Mouse (Mus musculus): ENCODE measurements around the gene Fbxo46. TPM values are rescaled to one million over a fixed set of nuclear protein-coding genes. Genes with fewer than 3 reads are reported as not detected.
A peak's percentile ranks its signal among the peaks of the same experiment; 100 is the strongest.

The Fbxo46 gene
- total and polyA plus RNA-seq, 2 experiments from 2014 or later = 9.9 to 20.6 TPM

DNA sequence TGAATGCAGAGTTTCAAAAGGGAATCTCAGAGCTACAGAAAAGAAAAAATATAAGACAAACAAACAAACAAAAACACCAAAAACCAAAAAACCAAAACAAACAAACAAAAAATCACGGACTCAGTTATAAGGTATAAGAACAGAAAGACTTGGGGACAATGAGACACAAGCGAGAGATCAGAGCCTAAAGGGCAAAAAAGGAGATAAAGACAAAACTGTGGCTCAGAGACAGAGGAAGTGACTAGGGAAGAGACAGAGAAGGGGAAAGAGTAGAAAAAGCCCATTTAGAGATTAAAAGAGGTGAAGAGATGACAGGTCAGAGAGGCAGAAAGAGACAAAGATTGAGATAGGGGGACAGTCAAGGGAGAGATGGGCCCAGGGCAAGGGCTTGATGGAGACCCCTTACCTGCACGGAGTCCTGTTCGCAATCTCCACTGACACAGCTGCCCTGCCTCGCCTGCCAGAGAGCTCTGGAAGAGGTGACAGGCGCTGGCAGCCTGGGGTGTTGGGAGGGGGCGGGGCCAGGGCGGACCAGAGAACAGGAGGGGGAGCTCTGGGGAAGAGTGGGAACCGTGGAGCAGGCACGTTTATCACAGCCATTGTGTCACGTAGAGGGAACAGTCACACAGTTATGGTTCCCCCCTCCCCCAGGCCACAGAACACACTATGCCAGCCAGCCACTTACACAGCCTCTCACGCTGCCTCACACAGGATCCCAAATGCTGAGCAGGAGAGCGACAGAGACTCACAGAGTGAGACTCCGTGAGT, 46.2 kb downstream of the Fbxo46 start, which contains the start of gene Gipr:
Gene Gipr, minus strand, starts transcription at position 472 of the 768 bp plus-strand sequence.
- H3K9ac ChIP-seq (replicated peaks; ENCODE audit: low read length, poor library complexity, severe bottlenecking) = no peak within 1 kb of the TSS
- peak within 1 kb of the TSS; percentile 20 for H3K4me2 ChIP-seq (ENCODE audit: low read depth, low read length, poor library complexity, severe bottlenecking)
- WGBS = 16% methylated on average over 14 of the region's 14 CpGs
- H3K4me1 ChIP-seq (ENCODE audit: insufficient read depth, low read length) = peaks cover 3% of the 10 kb centered on the region; the same call in 1 of the 2 replicates
- no peak for TF ChIP-seq CTCF (IDR thresholded peaks at IDR 0.05)
- H3K36me3 ChIP-seq (ENCODE audit: insufficient read depth, low read length) = no peaks in the 10 kb centered on the region
- no peaks in the 10 kb centered on the region for H3K9me3 ChIP-seq (ENCODE audit: low read length)
- ATAC-seq (ENCODE audit: low FRiP score) = no peak
- no peak within 1 kb of the TSS for H3K27ac ChIP-seq (ENCODE audit: low read depth, low read length)
- H3K4me3 ChIP-seq (ENCODE audit: low read depth, low read length) = no peak within 1 kb of the TSS
- H3K27me3 ChIP-seq (ENCODE audit: insufficient read depth, low read length) = peaks cover 9% of the 10 kb centered on the region; the same call in 1 of the 2 replicates
- DNase-seq (ENCODE audit: low spot score) = no peak

DNA sequence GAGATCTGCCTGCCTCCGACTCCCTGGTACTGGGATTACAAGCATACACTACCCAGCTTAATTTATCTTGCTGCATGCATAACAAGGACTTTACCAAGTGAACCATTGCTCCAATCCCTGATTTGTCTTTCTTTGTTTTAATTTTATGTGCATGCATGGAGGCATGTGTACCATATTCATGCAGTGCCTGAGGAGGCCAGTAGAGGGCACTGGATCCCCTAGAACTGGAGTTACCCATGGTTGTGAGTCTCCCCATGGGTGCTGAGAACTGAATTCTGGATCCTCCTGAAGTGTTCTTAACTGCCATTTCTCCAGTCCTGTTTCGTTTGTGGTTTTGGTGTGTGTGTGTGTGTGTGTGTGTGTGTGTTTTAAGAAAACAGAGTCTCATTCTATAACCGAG, 47.3 kb downstream of the Fbxo46 start:
- Histone ChIP-seq H3K4me3 (ENCODE audit: low read depth, low read length) (no peak overlapping the region), H3K27me3 (ENCODE audit: insufficient read depth, low read length) (peaks cover 9% of the 10 kb centered on the region; the same call in 1 of the 2 replicates), H3K4me1 (ENCODE audit: insufficient read depth, low read length) (peaks cover 3% of the 10 kb centered on the region; the same call in 1 of the 2 replicates), H3K9ac (replicated peaks; ENCODE audit: low read length, poor library complexity, severe bottlenecking) (no peak overlapping the region), H3K9me3 (ENCODE audit: low read length) (no peaks in the 10 kb centered on the region), H3K27ac (ENCODE audit: low read depth, low read length) (no peak overlapping the region), H3K4me2 (ENCODE audit: low read depth, low read length, poor library complexity, severe bottlenecking) (no peak overlapping the region), H3K36me3 (ENCODE audit: insufficient read depth, low read length) (no peaks in the 10 kb centered on the region)
- no peak for ATAC-seq (ENCODE audit: low FRiP score)
- peak; percentile 43; the same call in 1 of the 2 replicates for TF ChIP-seq CTCF (IDR thresholded peaks at IDR 0.05)
- WGBS = 90% methylated on average over 3 of the region's 3 CpGs
- no peak for DNase-seq (ENCODE audit: low spot score)

DNA sequence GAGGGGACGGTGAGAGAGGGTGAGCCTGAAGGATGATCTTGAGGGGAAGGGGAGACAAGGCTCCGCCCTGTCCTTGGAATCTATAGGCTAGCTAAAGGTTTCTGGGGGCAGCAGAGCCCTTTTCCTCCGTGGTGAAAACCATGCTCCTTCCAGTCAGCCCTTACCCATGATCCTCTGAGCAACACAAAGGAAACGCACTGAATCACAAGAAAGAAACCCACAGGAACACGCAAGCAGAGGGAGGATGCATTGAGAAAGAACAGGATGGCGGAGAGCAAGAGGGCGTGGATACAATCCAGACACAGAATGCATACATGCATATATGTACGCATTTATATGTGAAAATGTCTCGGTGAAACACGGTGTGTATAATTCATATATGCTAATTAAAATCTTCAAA, 49.8 kb downstream of the Fbxo46 start:
- Histone ChIP-seq H3K4me1 (ENCODE audit: insufficient read depth, low read length) (peaks cover 3% of the 10 kb centered on the region; the same call in 1 of the 2 replicates), H3K27ac (ENCODE audit: low read depth, low read length) (0 out of 2 replicates have a peak overlapping the region, but pooled peaks have one; percentile 32), H3K27me3 (ENCODE audit: insufficient read depth, low read length) (peaks cover 3% of the 10 kb centered on the region; the same call in 1 of the 2 replicates), H3K36me3 (ENCODE audit: insufficient read depth, low read length) (no peaks in the 10 kb centered on the region), H3K4me3 (ENCODE audit: low read depth, low read length) (no peak overlapping the region), H3K9ac (replicated peaks; ENCODE audit: low read length, poor library complexity, severe bottlenecking) (no peak overlapping the region), H3K9me3 (ENCODE audit: low read length) (no peaks in the 10 kb centered on the region), H3K4me2 (ENCODE audit: low read depth, low read length, poor library complexity, severe bottlenecking) (no peak overlapping the region)
- no peak for TF ChIP-seq CTCF (IDR thresholded peaks at IDR 0.05)
- ATAC-seq (ENCODE audit: low FRiP score) (0 out of 2 replicates have a peak, but pooled peaks have one; percentile 7), DNase-seq (ENCODE audit: low spot score) (no peak)
- WGBS = 46% methylated on average over 10 of the region's 10 CpGs

DNA sequence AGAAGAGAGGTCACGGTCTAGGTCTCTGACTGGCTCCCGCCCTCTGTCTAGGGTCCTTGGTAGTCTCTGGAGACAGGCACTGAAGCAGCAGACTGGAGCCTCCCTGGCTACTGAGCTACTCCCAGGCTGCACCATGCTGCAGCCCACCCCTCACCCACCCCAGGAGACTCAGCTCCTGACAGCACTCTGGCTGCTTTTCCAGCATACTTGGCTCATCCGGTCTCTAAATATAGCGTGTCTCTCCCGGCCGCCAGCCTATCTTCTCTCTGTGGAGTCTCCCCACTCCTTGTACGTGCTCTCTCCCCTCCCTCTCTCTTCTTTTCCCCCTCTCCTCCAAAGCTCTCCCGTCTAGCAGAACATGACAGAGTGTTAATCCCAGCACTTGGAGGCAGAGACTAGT, 50.5 kb downstream of the Fbxo46 start:
- no peaks in the 10 kb centered on the region for H3K9me3 ChIP-seq (ENCODE audit: low read length)
- DNase-seq (ENCODE audit: low spot score) (no peak), ATAC-seq (ENCODE audit: low FRiP score) (peak; percentile 39; the same call in 1 of the 2 replicates)
- H3K27me3 ChIP-seq (ENCODE audit: insufficient read depth, low read length) = no peaks in the 10 kb centered on the region
- no peaks in the 10 kb centered on the region; the same call in 1 of the 2 replicates for H3K4me1 ChIP-seq (ENCODE audit: insufficient read depth, low read length)
- no peak overlapping the region for H3K4me2 ChIP-seq (ENCODE audit: low read depth, low read length, poor library complexity, severe bottlenecking)
- WGBS = 43% methylated on average over 8 of the region's 8 CpGs
- no peak overlapping the region for H3K4me3 ChIP-seq (ENCODE audit: low read depth, low read length)
- H3K36me3 ChIP-seq (ENCODE audit: insufficient read depth, low read length) = no peaks in the 10 kb centered on the region
- TF ChIP-seq CTCF (IDR thresholded peaks at IDR 0.05) = no peak
- no peak overlapping the region for H3K9ac ChIP-seq (replicated peaks; ENCODE audit: low read length, poor library complexity, severe bottlenecking)
- peak overlapping the region; percentile 32; the same call in 1 of the 2 replicates for H3K27ac ChIP-seq (ENCODE audit: low read depth, low read length)

DNA sequence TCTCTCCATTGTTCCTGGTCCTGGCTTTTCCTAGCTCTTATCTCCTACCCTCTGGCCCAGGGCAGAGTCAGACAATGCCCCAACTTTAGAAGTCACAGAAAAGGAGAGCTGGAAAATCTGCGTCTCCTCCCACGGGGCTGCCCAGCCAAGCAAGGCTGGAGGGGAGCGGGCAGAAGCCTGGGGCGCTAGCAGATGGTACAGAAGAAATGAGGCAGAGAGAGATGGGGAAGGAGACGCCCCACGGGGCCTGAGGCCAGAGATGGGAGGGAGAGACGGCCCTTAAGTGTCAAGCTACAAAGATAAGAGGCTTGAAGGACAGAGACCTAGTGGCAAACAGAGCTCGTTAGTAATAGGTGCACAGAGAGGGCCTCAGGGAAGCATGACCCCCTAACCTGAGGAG, 52.2 kb downstream of the Fbxo46 start:
- no peaks in the 10 kb centered on the region for H3K36me3 ChIP-seq (ENCODE audit: insufficient read depth, low read length)
- no peaks in the 10 kb centered on the region; the same call in 1 of the 2 replicates for H3K4me1 ChIP-seq (ENCODE audit: insufficient read depth, low read length)
- WGBS = 46% methylated on average over 8 of the region's 8 CpGs
- H3K9me3 ChIP-seq (ENCODE audit: low read length) = no peaks in the 10 kb centered on the region
- ATAC-seq (ENCODE audit: low FRiP score) (no peak), DNase-seq (ENCODE audit: low spot score) (no peak)
- no peak for TF ChIP-seq CTCF (IDR thresholded peaks at IDR 0.05)
- no peak overlapping the region for H3K4me3 ChIP-seq (ENCODE audit: low read depth, low read length)
- no peaks in the 10 kb centered on the region for H3K27me3 ChIP-seq (ENCODE audit: insufficient read depth, low read length)
- no peak overlapping the region for H3K4me2 ChIP-seq (ENCODE audit: low read depth, low read length, poor library complexity, severe bottlenecking)
- no peak overlapping the region; the same call in 1 of the 2 replicates for H3K9ac ChIP-seq (replicated peaks; ENCODE audit: low read length, poor library complexity, severe bottlenecking)
- H3K27ac ChIP-seq (ENCODE audit: low read depth, low read length) = no peak overlapping the region

DNA sequence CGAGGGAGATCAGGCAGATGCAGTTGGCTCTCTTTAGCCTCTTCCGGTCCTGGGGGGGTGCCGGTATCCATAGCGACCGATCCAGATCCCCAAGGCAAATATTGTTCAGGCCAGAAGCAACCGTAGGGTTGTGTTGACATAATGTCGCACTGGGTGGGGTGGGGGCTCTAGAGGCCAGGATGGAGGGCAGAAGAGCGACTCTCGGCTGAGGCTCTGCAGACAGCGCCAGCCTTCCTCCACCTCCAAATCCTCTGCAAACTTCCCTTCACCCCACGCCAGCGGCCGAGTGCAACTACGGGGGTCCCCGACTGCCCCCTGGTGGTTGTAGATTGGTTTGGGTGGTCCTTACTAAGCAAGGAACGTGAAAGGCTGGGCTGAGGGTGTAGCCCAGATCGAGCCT, 53.2 kb downstream of the Fbxo46 start:
- no peak overlapping the region for H3K9ac ChIP-seq (replicated peaks; ENCODE audit: low read length, poor library complexity, severe bottlenecking)
- peak; percentile 83 for DNase-seq (ENCODE audit: low spot score)
- 2% methylated on average over 17 of the region's 17 CpGs for WGBS
- H3K4me3 ChIP-seq (ENCODE audit: low read depth, low read length) = peak overlapping the region; percentile 14; the same call in 1 of the 2 replicates
- no peaks in the 10 kb centered on the region; the same call in 1 of the 2 replicates for H3K4me1 ChIP-seq (ENCODE audit: insufficient read depth, low read length)
- H3K9me3 ChIP-seq (ENCODE audit: low read length) = no peaks in the 10 kb centered on the region
- no peaks in the 10 kb centered on the region for H3K27me3 ChIP-seq (ENCODE audit: insufficient read depth, low read length)
- peak overlapping the region; percentile 45 for H3K4me2 ChIP-seq (ENCODE audit: low read depth, low read length, poor library complexity, severe bottlenecking)
- no peaks in the 10 kb centered on the region for H3K36me3 ChIP-seq (ENCODE audit: insufficient read depth, low read length)
- no peak for ATAC-seq (ENCODE audit: low FRiP score)
- peak; percentile 90 for TF ChIP-seq CTCF (IDR thresholded peaks at IDR 0.05)
- H3K27ac ChIP-seq (ENCODE audit: low read depth, low read length) = no peak overlapping the region; the same call in 1 of the 2 replicates
